Mouse (Mus musculus) B cell, adult 2 months (primary cell): Measurements from ENCODE around the gene Akain1.

Experiments used
- DNase-seq, 2 experiments: peaks; one replicate each; pipeline ENCODE4 v3.0.0; 2022

Gene Akain1

GRCm38 (mm10) chr17:69438990-69439491, at the start of gene Akain1:
TSS of gene Akain1 (plus strand) at chr17:69439326.
- peak; percentile 65 to 68 for DNase-seq

GRCm38 (mm10) chr17:69396147-69397033, 42.7 kb upstream of the Akain1 start:
- DNase-seq, result peak; percentile 42 to 46

- DNase-seq, result no peak
Observed at GRCm38 (mm10) chr17:69397163-69397562, 42.0 kb upstream of the Akain1 start.

- no peak for DNase-seq
Observed at GRCm38 (mm10) chr17:69398092-69398491, 41.0 kb upstream of the Akain1 start.

GRCm38 (mm10) chr17:69401146-69401545, 38.0 kb upstream of the Akain1 start:
- DNase-seq, result peak; percentile 28 to 45

- no peak for DNase-seq
Observed at GRCm38 (mm10) chr17:69416163-69416562, 23.0 kb upstream of the Akain1 start.

- DNase-seq, result peak; percentile 94 to 96
Observed at GRCm38 (mm10) chr17:69416920-69417661, 22.0 kb upstream of the Akain1 start.

GRCm38 (mm10) chr17:69417724-69418373, 21.3 kb upstream of the Akain1 start:
- peak in 1 of 2 experiments; percentile 51 for DNase-seq

- no peak for DNase-seq
Observed at GRCm38 (mm10) chr17:69421592-69421991, 17.5 kb upstream of the Akain1 start.

- no peak for DNase-seq
Observed at GRCm38 (mm10) chr17:69437836-69438235, 1.3 kb upstream of the Akain1 start.

GRCm38 (mm10) chr17:69438486-69438885, 640 bp upstream of the Akain1 start:
- DNase-seq, result no peak

GRCm38 (mm10) chr17:69439571-69440480, 700 bp downstream of the Akain1 start:
- no peak for DNase-seq

GRCm38 (mm10) chr17:69441041-69441440, 1.9 kb downstream of the Akain1 start:
- DNase-seq, result no peak

- no peak for DNase-seq
Observed at GRCm38 (mm10) chr17:69448679-69449078, 9.6 kb downstream of the Akain1 start.

- no peak for DNase-seq
Observed at GRCm38 (mm10) chr17:69461680-69462079, 22.6 kb downstream of the Akain1 start.

- no peak for DNase-seq
Observed at GRCm38 (mm10) chr17:69463037-69463436, 23.9 kb downstream of the Akain1 start.

- DNase-seq, result no peak
Observed at GRCm38 (mm10) chr17:69471171-69471570, 32.0 kb downstream of the Akain1 start.

GRCm38 (mm10) chr17:69472401-69472800, 33.3 kb downstream of the Akain1 start:
- DNase-seq, result no peak

GRCm38 (mm10) chr17:69474084-69474483, 35.0 kb downstream of the Akain1 start:
- no peak for DNase-seq

- DNase-seq, result peak; percentile 31 to 33
Observed at GRCm38 (mm10) chr17:69475423-69475822, 36.3 kb downstream of the Akain1 start.

GRCm38 (mm10) chr17:69477526-69477925, 38.4 kb downstream of the Akain1 start:
- DNase-seq, result no peak

- DNase-seq, result no peak
Observed at GRCm38 (mm10) chr17:69479261-69479660, 40.1 kb downstream of the Akain1 start.
